Mouse (Mus musculus): Measurements from ENCODE around the gene Mesd.

Gene Mesd

GRCm38 (mm10) chr7:83913405-83913932, 29.2 kb downstream of the Mesd start:
- no peak for DNase-seq (ENCODE audit: low spot score in 2 of 2)

GRCm38 (mm10) chr7:83913995-83914394, 29.7 kb downstream of the Mesd start:
- DNase-seq (ENCODE audit: low spot score in 2 of 2), result no peak

GRCm38 (mm10) chr7:83914566-83914965, 30.3 kb downstream of the Mesd start:
- DNase-seq (ENCODE audit: low spot score in 2 of 2), result peak; percentile 88 to 94

- DNase-seq (ENCODE audit: low spot score in 2 of 2), result no peak
Observed at GRCm38 (mm10) chr7:83920241-83920640, 36.0 kb downstream of the Mesd start.

GRCm38 (mm10) chr7:83921637-83922036, 37.4 kb downstream of the Mesd start:
- DNase-seq (ENCODE audit: low spot score in 2 of 2), result no peak

GRCm38 (mm10) chr7:83939017-83939721, 54.9 kb downstream of the Mesd start:
- DNase-seq (ENCODE audit: low spot score in 2 of 2), result no peak

- no peak for DNase-seq (ENCODE audit: low spot score in 2 of 2)
Observed at GRCm38 (mm10) chr7:83940136-83940535, 55.9 kb downstream of the Mesd start.

- peak; percentile 46 to 54 for DNase-seq (ENCODE audit: low spot score in 2 of 2)
Observed at GRCm38 (mm10) chr7:83941701-83942101, 57.4 kb downstream of the Mesd start.

- DNase-seq (ENCODE audit: low spot score in 2 of 2), result no peak
Observed at GRCm38 (mm10) chr7:83948743-83949142, 64.5 kb downstream of the Mesd start.

- no peak for DNase-seq (ENCODE audit: low spot score in 2 of 2)
Observed at GRCm38 (mm10) chr7:83949662-83950061, 65.4 kb downstream of the Mesd start.
